8 mouse cellular contexts compared by ENCODE assay signal in genomic region chr19:11966201-11966636, GRCm38 (mm10). TPM values are rescaled to one million over a fixed set of nuclear protein-coding genes. Genes with fewer than 3 reads are reported as not detected.
DNase-seq lines count a peak whose midpoint lies in the region; ATAC-seq lines count a peak whose summit lies in the region.

No protein-coding gene starts in this region.

- peaks cover 18% of the 10 kb centered on the region for H3K4me1 ChIP-seq in intestine, embryonic 14.5 days (replicated peaks; ENCODE audit: control insufficient read depth, insufficient read depth, low read length)

- H3K27ac ChIP-seq in intestine, embryonic 14.5 days (ENCODE audit: low read depth), result no peak overlapping the region; the same call in 1 of the 2 replicates

- peaks cover 12% of the 10 kb centered on the region for H3K36me3 ChIP-seq in intestine, embryonic 14.5 days (ENCODE audit: control insufficient read depth, insufficient read depth, low read length)

- H3K4me2 ChIP-seq in intestine, embryonic 14.5 days (ENCODE audit: low read length), result peak overlapping the region; percentile 92

- peak; percentile 68 for DNase-seq in R1 (ENCODE audit: low read depth, low spot score)
- peak; percentile 81 for DNase-seq in cerebellum, adult 9-11 months
- peak; percentile 45 to 48 for DNase-seq in frontal cortex, postnatal 36 days (ENCODE audit: low spot score in 2 of 2)
- peak; percentile 71 for DNase-seq in intestine, embryonic 14.5 days (ENCODE audit: low spot score)
- DNase-seq in left cerebral cortex, postnatal 10 days (ENCODE audit: extremely low spot score in 1 of 2, low spot score in 2 of 2), result peak; percentile 37 to 69
- peak; percentile 38 to 39 for DNase-seq in right cerebral cortex, postnatal 36 days (ENCODE audit: low spot score in 2 of 2)

- ATAC-seq in intestine, embryonic 14.5 days (replicated peaks; ENCODE audit: low FRiP score, low TSS enrichment, low read depth), result peak; percentile 1; the same call in 1 of the 2 replicates
- 0 out of 2 replicates have a peak, but pooled peaks have one; percentile 9 for ATAC-seq in megakaryocyte-erythroid progenitor cell, adult 5-6 weeks (replicated peaks; ENCODE audit: low FRiP score, low TSS enrichment, poor library complexity, severe bottlenecking)
- no peak for ATAC-seq in erythroid progenitor cell, adult 5-6 weeks (replicated peaks; ENCODE audit: low FRiP score, poor library complexity, severe bottlenecking)

- intact Hi-C loops in left cerebral cortex, postnatal 10 days (cut with DNase I), result loop anchor here (5.0 kb wide), 1 partner anchor 36 kb away; no protein-coding TSS in a partner anchor

- under 1% methylated on average over 16 of the region's 18 CpGs for WGBS in intestine, embryonic 14.5 days

- peak overlapping the region; percentile 86 for H3K4me3 ChIP-seq in intestine, embryonic 14.5 days (ENCODE audit: low read depth, low read length)

- peak overlapping the region; percentile 83 for H3K9ac ChIP-seq in intestine, embryonic 14.5 days (ENCODE audit: low read length)

- no peaks in the 10 kb centered on the region for H3K9me3 ChIP-seq in intestine, embryonic 14.5 days (ENCODE audit: control insufficient read depth, low read length)

- H3K27me3 ChIP-seq in intestine, embryonic 14.5 days (replicated peaks; ENCODE audit: control insufficient read depth, insufficient read depth, low read length), result no peaks in the 10 kb centered on the region

RNA-seq across cellular contexts. Expression of gene Osbp, which starts 0.5 kb away (rescaled TPM):
- 8.8 and 9.0 TPM in 2 replicates for polyA plus RNA-seq in intestine, embryonic 14.5 days (2014; fragmentation: Nextera tagmentation; extraction: Ambion mirVana)
- 10 to 100 TPM; 58.7 to 59.4 TPM for total RNA-seq in left cerebral cortex, postnatal 10 days (2021)
- total RNA-seq in megakaryocyte-erythroid progenitor cell, adult 5-6 weeks (2014; fragmentation: Nextera tagmentation), result 39.5 and 39.9 TPM in 2 replicates
- total RNA-seq in megakaryocyte-erythroid progenitor cell, adult 5-6 weeks (2017), result 28.8 and 29.0 TPM in 2 replicates
- total RNA-seq in erythroid progenitor cell, adult 5-6 weeks (2015; ENCODE audit: low replicate concordance), result 23.5 and 34.6 TPM in 2 replicates
- total RNA-seq in erythroid progenitor cell, adult 5-6 weeks (2017; ENCODE audit: low replicate concordance), result 32.1 and 32.3 TPM in 2 replicates

RNA-seq across cellular contexts. Expression of gene Patl1, which starts 54.0 kb away (rescaled TPM):
- polyA plus RNA-seq in intestine, embryonic 14.5 days (2014; fragmentation: Nextera tagmentation; extraction: Ambion mirVana), result 23.2 and 25.4 TPM in 2 replicates
- 10 to 100 TPM; 19.8 to 20.9 TPM for total RNA-seq in left cerebral cortex, postnatal 10 days (2021)
- total RNA-seq in megakaryocyte-erythroid progenitor cell, adult 5-6 weeks (2014; fragmentation: Nextera tagmentation), result 21.1 and 28.6 TPM in 2 replicates
- 10.4 and 11.0 TPM in 2 replicates for total RNA-seq in megakaryocyte-erythroid progenitor cell, adult 5-6 weeks (2017)
- total RNA-seq in erythroid progenitor cell, adult 5-6 weeks (2015; ENCODE audit: low replicate concordance), result 9.6 and 12.3 TPM in 2 replicates
- total RNA-seq in erythroid progenitor cell, adult 5-6 weeks (2017; ENCODE audit: low replicate concordance), result 2.7 and 5.3 TPM in 2 replicates
